Mouse (Mus musculus): ENCODE measurements at regions not wholly inside any gene's neighbourhood (a gene's known extent, or its start where the extent isn't known, plus 50 kb on each side); places are given as distances from the start of the nearest gene placed in this dataset.
"Not testable (repeated sequence)": the region's sequence is repeated elsewhere in the genome, so short reads cannot be mapped to it uniquely, and the experiment has no call there.

DNA sequence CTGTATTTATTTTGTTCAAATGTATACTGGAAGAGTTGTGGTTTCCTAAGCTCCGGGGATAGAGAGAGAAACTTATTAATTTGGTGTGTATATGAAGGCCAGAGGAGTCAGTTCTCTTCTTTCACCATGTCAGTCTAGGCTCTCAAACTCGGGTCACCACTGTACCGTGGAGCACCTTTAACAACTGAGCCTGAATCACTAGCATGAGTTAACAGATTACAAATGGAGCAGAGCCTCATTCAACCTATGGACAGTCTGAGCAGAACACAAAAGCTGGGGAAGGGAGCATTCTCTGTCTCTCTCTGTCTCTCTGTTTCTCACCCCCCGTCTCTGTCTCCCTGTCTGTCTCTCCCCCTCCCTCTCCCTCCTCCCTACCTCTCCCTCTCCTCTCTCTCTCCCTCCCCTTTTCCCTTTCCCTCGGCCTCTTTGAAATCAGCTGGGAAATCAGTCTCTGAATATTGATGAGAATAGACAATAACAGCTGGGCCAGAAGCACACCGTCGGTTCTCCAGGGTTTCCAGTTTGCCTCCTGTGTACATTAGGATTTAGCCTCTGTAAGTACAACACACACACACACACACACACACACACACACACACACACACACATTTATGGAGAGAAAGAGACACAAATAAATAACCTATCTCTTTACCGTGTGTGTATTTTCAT lies 200.4 kb upstream of the 1700056E22Rik start:
- 49% methylated on average over 8 of the region's 8 CpGs for WGBS (ENCODE audit: insufficient replicate concordance)
- H3K36me3 ChIP-seq (ENCODE audit: control insufficient read depth, insufficient read depth), result no peaks in the 10 kb centered on the region

DNA sequence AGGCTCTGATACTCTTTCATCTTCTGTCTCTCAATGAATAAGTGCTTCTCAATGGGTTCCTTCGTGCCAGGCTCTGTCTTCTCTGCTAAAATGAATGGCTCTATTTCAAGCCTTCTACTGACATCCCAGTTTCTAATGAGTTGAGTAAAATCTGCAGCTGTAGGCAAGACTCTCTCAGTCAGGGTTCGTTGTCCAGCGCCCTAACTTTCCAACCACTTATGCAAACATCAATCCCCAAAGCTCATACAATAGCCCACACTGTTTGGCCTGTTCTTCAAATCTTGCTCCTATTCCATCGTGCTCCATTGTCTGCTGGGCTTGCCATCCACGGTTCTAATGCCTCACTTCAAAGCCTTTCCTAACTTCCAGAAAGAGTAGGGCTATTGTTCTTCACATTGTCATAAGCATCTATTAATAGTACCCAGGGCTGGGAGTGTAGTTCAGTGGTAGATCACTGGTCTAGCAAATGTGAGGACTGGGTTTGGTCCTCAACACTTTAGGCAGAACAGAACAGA lies 199.7 kb upstream of the 1700056E22Rik start:
- 51% methylated on average over 5 of the region's 5 CpGs for whole genome bisulfite sequencing (ENCODE audit: insufficient replicate concordance)
- Histone ChIP-seq H3K9me3 (replicated peaks; ENCODE audit: control insufficient read depth, low read length) (no peaks in the 10 kb centered on the region), H3K27ac (ENCODE audit: low read length) (no peak overlapping the region), H3K4me3 (ENCODE audit: low read depth, low read length) (no peak overlapping the region), H3K4me2 (ENCODE audit: low read depth, low read length) (no peak overlapping the region), H3K9ac (ENCODE audit: low read depth, low read length) (no peak overlapping the region), H3K4me1 (ENCODE audit: control insufficient read depth, low read depth, low read length) (no peaks in the 10 kb centered on the region), H3K36me3 (ENCODE audit: control insufficient read depth, insufficient read depth) (no peaks in the 10 kb centered on the region), H3K27me3 (ENCODE audit: control insufficient read depth, insufficient read depth, low read depth, low read length) (no peaks in the 10 kb centered on the region)
- no peak for ATAC-seq (ENCODE audit: low read depth)

More for the DNA sequence above, 200.4 kb upstream of the 1700056E22Rik start:
- Histone ChIP-seq H3K27ac (ENCODE audit: low read length) (no peak overlapping the region), H3K9ac (ENCODE audit: low read depth, low read length) (no peak overlapping the region), H3K27me3 (ENCODE audit: control insufficient read depth, insufficient read depth, low read depth, low read length) (no peaks in the 10 kb centered on the region), H3K4me1 (ENCODE audit: control insufficient read depth, low read depth, low read length) (no peaks in the 10 kb centered on the region), H3K4me3 (ENCODE audit: low read depth, low read length) (no peak overlapping the region), H3K4me2 (ENCODE audit: low read depth, low read length) (no peak overlapping the region), H3K9me3 (replicated peaks; ENCODE audit: control insufficient read depth, low read length) (no peaks in the 10 kb centered on the region)
- no peak for ATAC-seq (ENCODE audit: low read depth)

DNA sequence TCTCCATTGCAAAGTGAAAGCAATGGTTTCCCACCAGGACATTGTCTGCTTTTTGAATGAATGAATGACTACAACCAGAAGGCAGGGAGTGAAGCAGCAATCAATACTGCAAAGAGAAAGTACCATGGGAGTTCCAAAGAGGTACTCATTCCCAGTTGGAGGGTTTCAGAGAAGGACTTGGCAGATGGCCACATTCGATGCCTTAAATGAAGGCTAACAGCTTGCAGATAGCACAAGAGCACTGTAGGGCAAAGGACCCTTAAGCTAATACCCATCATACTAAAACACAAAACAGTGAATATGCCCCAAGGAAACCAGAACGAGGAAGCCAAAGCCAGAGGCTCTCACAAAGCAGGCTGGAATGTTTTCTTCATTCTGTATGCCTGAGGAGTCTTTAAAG lies 188.2 kb upstream of the 1700056E22Rik start:
- H3K9me3 ChIP-seq (replicated peaks; ENCODE audit: control insufficient read depth, low read length), result no peaks in the 10 kb centered on the region
- no peak overlapping the region for H3K4me2 ChIP-seq (ENCODE audit: low read depth, low read length)
- 50% methylated on average over 2 of the region's 2 CpGs for WGBS (ENCODE audit: insufficient replicate concordance)
- H3K4me3 ChIP-seq (ENCODE audit: low read depth, low read length), result no peak overlapping the region
- H3K27me3 ChIP-seq (ENCODE audit: control insufficient read depth, insufficient read depth, low read depth, low read length), result no peaks in the 10 kb centered on the region
- no peak overlapping the region for H3K9ac ChIP-seq (ENCODE audit: low read depth, low read length)
- no peaks in the 10 kb centered on the region for H3K36me3 ChIP-seq (ENCODE audit: control insufficient read depth, insufficient read depth)
- H3K27ac ChIP-seq (ENCODE audit: low read length), result no peak overlapping the region
- no peaks in the 10 kb centered on the region for H3K4me1 ChIP-seq (ENCODE audit: control insufficient read depth, low read depth, low read length)
- no peak for ATAC-seq (ENCODE audit: low read depth)

DNA sequence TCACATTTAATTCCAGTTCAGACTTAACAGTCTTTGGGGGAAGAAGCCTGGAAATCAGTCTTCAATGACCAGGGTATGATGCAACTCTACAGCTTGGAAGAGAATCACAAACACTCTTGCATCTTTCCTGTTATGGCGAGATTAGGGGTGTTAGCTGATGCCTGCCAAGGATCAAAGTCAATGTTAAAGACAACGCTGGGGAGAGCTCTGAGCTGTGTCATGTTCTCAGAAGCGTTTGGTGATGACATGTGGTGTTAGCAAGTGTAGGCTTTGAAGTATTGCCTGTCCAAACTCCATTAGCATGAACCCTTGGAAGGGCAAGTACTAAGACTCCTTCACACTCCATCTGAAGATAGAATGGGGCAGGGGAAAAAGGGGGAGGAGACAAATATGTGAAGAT lies 187.7 kb upstream of the 1700056E22Rik start:
- WGBS (ENCODE audit: insufficient replicate concordance), result 31% methylated on average over 3 of the region's 3 CpGs
- no peaks in the 10 kb centered on the region for H3K4me1 ChIP-seq (ENCODE audit: control insufficient read depth, low read depth, low read length)
- H3K9ac ChIP-seq (ENCODE audit: low read depth, low read length), result no peak overlapping the region
- no peak overlapping the region for H3K27ac ChIP-seq (ENCODE audit: low read length)
- no peak overlapping the region for H3K4me2 ChIP-seq (ENCODE audit: low read depth, low read length)
- no peaks in the 10 kb centered on the region for H3K36me3 ChIP-seq (ENCODE audit: control insufficient read depth, insufficient read depth)
- H3K4me3 ChIP-seq (ENCODE audit: low read depth, low read length), result no peak overlapping the region
- ATAC-seq (ENCODE audit: low read depth), result no peak
- H3K9me3 ChIP-seq (replicated peaks; ENCODE audit: control insufficient read depth, low read length), result no peaks in the 10 kb centered on the region
- H3K27me3 ChIP-seq (ENCODE audit: control insufficient read depth, insufficient read depth, low read depth, low read length), result no peaks in the 10 kb centered on the region

DNA sequence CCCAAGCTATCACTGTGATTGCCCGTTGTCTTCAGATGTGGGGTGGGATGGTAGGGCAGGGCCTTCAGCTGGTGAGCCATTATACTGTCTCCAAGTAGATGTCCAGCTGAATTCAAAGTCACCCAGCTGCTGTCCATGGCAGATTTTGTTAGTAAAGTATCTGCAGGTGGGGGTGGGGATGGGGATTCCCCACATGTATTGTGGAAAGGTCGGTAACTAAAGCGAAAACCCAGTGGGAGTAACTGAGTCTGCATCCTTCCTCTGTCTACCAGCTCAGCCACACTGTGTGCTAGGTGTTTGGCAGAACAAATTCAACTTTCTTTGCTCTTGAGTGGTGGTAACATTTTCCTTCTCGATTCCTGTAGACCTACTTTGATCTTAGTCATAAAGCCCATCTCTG lies 163.2 kb upstream of the 1700056E22Rik start:
- Histone ChIP-seq H3K9ac (ENCODE audit: low read depth, low read length) (no peak overlapping the region), H3K4me3 (ENCODE audit: low read depth, low read length) (no peak overlapping the region), H3K27me3 (ENCODE audit: control insufficient read depth, insufficient read depth, low read depth, low read length) (no peaks in the 10 kb centered on the region), H3K36me3 (ENCODE audit: control insufficient read depth, insufficient read depth) (no peaks in the 10 kb centered on the region), H3K4me2 (ENCODE audit: low read depth, low read length) (no peak overlapping the region), H3K27ac (ENCODE audit: low read length) (no peak overlapping the region), H3K4me1 (ENCODE audit: control insufficient read depth, low read depth, low read length) (no peaks in the 10 kb centered on the region), H3K9me3 (replicated peaks; ENCODE audit: control insufficient read depth, low read length) (no peaks in the 10 kb centered on the region)
- WGBS (ENCODE audit: insufficient replicate concordance), result 68% methylated on average over 4 of the region's 4 CpGs
- ATAC-seq (ENCODE audit: low read depth), result no peak

DNA sequence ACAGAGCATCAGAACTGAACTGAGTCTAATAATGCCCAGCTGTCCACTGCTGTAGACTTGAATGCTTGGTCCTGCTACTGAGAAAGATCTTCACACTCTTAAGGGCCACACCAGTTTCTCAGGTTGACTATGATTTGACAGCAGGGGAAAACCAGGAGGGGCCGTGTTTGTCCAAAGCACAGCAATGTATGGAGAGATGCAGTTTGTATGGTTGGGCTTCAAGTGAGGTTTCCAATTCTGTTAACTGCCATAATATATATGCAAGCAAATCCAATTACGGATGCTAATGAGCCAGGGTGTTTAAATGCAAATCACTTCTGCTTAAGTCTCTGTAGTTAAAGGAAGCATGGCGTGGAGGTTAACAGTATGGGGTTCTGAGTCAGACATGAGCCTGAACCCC lies 157.2 kb upstream of the 1700056E22Rik start:
- Histone ChIP-seq H3K4me2 (ENCODE audit: low read depth, low read length) (no peak overlapping the region), H3K4me1 (ENCODE audit: control insufficient read depth, low read depth, low read length) (no peaks in the 10 kb centered on the region), H3K4me3 (ENCODE audit: low read depth, low read length) (no peak overlapping the region), H3K36me3 (ENCODE audit: control insufficient read depth, insufficient read depth) (no peaks in the 10 kb centered on the region), H3K9ac (ENCODE audit: low read depth, low read length) (no peak overlapping the region), H3K9me3 (replicated peaks; ENCODE audit: control insufficient read depth, low read length) (no peaks in the 10 kb centered on the region), H3K27ac (ENCODE audit: low read length) (no peak overlapping the region), H3K27me3 (ENCODE audit: control insufficient read depth, insufficient read depth, low read depth, low read length) (no peaks in the 10 kb centered on the region)
- ATAC-seq (ENCODE audit: low read depth), result no peak
- 57% methylated on average over 3 of the region's 3 CpGs for WGBS (ENCODE audit: insufficient replicate concordance)

DNA sequence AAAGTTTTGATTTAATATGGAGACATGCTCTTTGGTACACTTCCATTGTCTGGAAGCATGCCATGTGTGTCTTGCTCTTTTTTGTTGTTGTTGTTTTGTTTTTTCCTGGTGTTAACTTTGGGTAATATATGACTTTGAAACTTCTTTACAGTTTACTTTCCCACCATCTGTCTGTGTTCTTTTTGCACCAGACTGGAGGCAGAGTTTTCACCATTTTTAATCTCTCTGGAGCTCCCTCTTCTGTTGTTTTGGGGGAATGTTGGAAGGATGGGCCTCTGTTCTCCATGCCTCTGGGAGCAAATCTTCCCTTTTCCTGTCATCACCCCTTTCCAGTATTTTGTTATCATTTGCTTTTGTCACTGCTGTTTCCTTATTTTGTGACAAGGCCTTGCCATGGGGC lies 153.5 kb upstream of the 1700056E22Rik start:
- no peak for ATAC-seq (ENCODE audit: low read depth)
- H3K4me1 ChIP-seq (ENCODE audit: control insufficient read depth, low read depth, low read length), result no peaks in the 10 kb centered on the region
- H3K36me3 ChIP-seq (ENCODE audit: control insufficient read depth, insufficient read depth), result no peaks in the 10 kb centered on the region
- H3K27me3 ChIP-seq (ENCODE audit: control insufficient read depth, insufficient read depth, low read depth, low read length), result no peaks in the 10 kb centered on the region
- no peak overlapping the region for H3K27ac ChIP-seq (ENCODE audit: low read length)
- H3K9me3 ChIP-seq (replicated peaks; ENCODE audit: control insufficient read depth, low read length), result no peaks in the 10 kb centered on the region
- no peak overlapping the region for H3K4me3 ChIP-seq (ENCODE audit: low read depth, low read length)
- H3K9ac ChIP-seq (ENCODE audit: low read depth, low read length), result no peak overlapping the region
- H3K4me2 ChIP-seq (ENCODE audit: low read depth, low read length), result no peak overlapping the region

DNA sequence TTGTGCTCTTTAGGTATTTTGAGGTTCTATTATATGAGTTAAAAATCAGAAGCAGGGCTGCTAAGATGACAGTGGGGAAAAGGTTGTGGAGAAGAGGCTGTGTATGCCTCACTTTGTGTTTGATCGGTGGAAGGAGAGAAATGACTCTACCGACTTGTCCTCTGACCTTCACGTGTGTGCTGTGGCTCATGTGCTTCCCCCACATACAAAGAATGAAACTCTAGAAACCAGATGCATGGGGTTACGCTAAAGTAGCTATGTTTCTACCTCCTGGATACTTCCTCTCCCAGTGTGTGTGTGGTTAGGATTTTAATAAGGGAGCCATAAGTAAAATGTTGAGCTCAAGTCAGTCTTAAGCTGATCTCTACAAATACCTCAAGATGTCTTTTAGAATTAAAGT lies 148.1 kb upstream of the 1700056E22Rik start:
- H3K36me3 ChIP-seq (ENCODE audit: control insufficient read depth, insufficient read depth), result no peaks in the 10 kb centered on the region
- no peak overlapping the region for H3K27ac ChIP-seq (ENCODE audit: low read length)
- no peak overlapping the region for H3K9ac ChIP-seq (ENCODE audit: low read depth, low read length)
- H3K27me3 ChIP-seq (ENCODE audit: control insufficient read depth, insufficient read depth, low read depth, low read length), result no peaks in the 10 kb centered on the region
- 69% methylated on average over 4 of the region's 4 CpGs for WGBS (ENCODE audit: insufficient replicate concordance)
- ATAC-seq (ENCODE audit: low read depth), result no peak
- no peak overlapping the region for H3K4me3 ChIP-seq (ENCODE audit: low read depth, low read length)
- no peak overlapping the region for H3K4me2 ChIP-seq (ENCODE audit: low read depth, low read length)
- no peaks in the 10 kb centered on the region for H3K9me3 ChIP-seq (replicated peaks; ENCODE audit: control insufficient read depth, low read length)
- no peaks in the 10 kb centered on the region for H3K4me1 ChIP-seq (ENCODE audit: control insufficient read depth, low read depth, low read length)

DNA sequence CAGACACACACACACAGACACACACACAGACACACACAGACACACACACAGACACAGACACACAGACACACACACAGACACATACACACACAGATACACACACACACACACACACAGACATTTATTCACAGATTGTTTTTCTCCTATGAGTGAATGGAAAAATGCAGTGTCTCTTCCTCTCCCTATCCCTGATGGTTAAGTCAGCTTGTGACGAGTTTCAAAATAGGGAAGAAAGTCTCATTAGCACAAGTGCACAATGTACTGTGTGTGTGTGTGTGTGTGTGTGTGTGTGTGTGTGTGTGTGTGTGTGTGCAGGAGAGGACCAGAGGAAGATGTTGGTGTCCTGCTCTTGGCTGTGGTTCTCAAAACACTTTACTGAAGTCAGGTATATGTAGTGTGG lies 140.3 kb upstream of the 1700056E22Rik start:
- H3K9ac ChIP-seq (ENCODE audit: low read depth, low read length); H3K27me3 ChIP-seq (ENCODE audit: control insufficient read depth, insufficient read depth, low read depth, low read length); H3K4me2 ChIP-seq (ENCODE audit: low read depth, low read length); H3K9me3 ChIP-seq (replicated peaks; ENCODE audit: control insufficient read depth, low read length); ATAC-seq (ENCODE audit: low read depth); H3K4me1 ChIP-seq (ENCODE audit: control insufficient read depth, low read depth, low read length); H3K4me3 ChIP-seq (ENCODE audit: low read depth, low read length); H3K36me3 ChIP-seq (ENCODE audit: control insufficient read depth, insufficient read depth); H3K27ac ChIP-seq (ENCODE audit: low read length): not testable (repeated sequence)
- WGBS (ENCODE audit: insufficient replicate concordance), result 25% methylated on average over 1 of the region's 1 CpGs
